Mouse (Mus musculus) lung, postnatal 4 days (tissue): ENCODE measurements around the gene Tfb2m.
A peak's percentile ranks its signal among the peaks of the same experiment; 100 is the strongest.

Source experiments
- DNase-seq, 2 experiments: peaks; one replicate each; pipeline ENCODE4 v3.0.0; 2021

The Tfb2m gene

GRCm38 (mm10) chr1:179556921-179557320 lies 10.9 kb upstream of the Tfb2m start:
- DNase-seq, result peak in 1 of 2 experiments; percentile 57

- no peak for DNase-seq
Measured at GRCm38 (mm10) chr1:179553949-179554347, 7.9 kb upstream of the Tfb2m start.

- no peak for DNase-seq
Measured at GRCm38 (mm10) chr1:179553197-179553948, 7.3 kb upstream of the Tfb2m start.

DNA sequence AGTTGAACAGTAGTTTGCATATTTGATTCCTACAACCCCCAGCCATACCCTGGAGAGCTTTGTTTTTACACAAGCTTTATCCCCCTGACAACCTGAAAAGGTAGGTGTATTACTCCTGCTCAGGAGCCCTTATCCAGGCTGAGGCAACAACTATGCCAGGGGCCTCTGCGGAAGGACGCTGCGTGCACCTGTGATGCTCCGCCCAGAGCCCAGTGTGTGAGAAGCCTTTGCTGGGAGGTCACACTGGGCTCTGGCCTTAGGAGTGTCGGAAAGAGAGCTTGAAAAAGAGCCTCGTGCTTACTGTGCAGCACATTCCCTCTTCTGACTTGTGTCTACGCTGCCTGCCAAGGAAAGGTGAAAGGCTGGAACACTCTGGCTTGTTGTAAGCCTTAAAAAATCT lies 6.7 kb upstream of the Tfb2m start:
- DNase-seq, result peak; percentile 19 to 70

- no peak for DNase-seq
Measured at GRCm38 (mm10) chr1:179551921-179552320, 5.9 kb upstream of the Tfb2m start.

GRCm38 (mm10) chr1:179551336-179551735 lies 5.3 kb upstream of the Tfb2m start:
- no peak for DNase-seq

- no peak for DNase-seq
Measured at GRCm38 (mm10) chr1:179548996-179549752, 3.1 kb upstream of the Tfb2m start.

GRCm38 (mm10) chr1:179548220-179548619 lies 2.2 kb upstream of the Tfb2m start:
- DNase-seq, result no peak

- DNase-seq, result no peak
Measured at GRCm38 (mm10) chr1:179547176-179547575, 1.1 kb upstream of the Tfb2m start.

GRCm38 (mm10) chr1:179546551-179546917 lies 467 bp upstream of the Tfb2m start:
- DNase-seq, result no peak

GRCm38 (mm10) chr1:179541502-179541901 lies 4.6 kb downstream of the Tfb2m start:
- no peak for DNase-seq

- DNase-seq, result no peak
Measured at GRCm38 (mm10) chr1:179539887-179540286, 6.2 kb downstream of the Tfb2m start.

- no peak for DNase-seq
Measured at GRCm38 (mm10) chr1:179539054-179539453, 7.0 kb downstream of the Tfb2m start.

DNA sequence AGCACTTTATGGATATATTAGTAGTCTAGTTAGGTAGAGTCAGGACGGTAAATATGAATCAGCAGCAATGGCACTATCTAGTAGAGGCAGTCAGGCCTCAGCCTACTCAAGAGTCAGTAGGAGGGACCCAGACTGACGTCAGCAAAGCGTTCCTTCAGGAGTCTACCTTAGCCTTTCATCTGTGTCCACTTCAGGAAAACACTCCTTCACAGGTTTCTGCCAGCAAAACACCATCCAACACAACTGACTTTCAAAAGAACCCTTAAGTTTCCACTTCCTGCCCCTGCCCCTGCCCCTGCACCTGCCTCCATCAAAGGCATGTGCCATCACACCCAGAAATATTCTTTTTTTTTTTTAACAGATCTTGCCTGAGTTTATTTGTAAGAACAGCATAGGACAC lies 26.2 kb downstream of the Tfb2m start:
- DNase-seq, result no peak

DNA sequence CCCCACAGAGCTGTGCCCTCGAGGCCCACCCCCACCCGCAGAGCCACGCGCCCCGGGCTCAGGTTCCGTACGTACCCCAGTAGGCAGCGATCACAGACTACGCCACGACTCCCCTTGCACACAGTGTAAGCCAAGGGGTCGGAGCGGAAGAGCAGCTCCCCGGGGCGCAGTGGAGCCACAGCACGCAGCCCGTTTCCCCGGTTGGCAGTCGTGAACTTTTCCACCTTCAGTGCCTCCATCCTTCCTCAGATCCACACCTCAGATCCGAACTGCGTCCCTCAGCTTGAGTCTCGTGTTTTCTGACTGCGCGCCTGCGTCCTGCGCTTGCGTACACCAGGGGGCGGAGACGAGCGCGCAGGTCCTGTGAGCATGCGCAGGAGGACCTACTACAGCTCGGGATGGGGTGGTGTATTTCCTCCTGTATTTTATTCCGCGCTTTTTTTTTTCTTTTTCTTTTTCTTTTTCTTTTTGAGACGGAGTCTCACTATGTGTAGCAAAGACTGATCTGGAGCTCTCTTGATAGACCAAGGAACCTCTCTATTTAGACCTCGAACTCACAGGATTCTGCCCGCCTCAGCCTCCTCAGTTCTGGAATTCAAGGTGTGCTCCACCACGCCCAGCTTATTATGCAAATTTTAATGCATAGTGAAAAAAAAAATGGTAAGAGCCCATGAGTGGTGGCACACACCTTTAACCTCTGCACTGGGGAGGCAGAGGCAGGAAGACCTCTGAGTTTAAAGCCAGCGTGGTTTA lies 28.2 kb downstream of the Tfb2m start, which contains the start of gene Smyd3:
Smyd3 (minus strand) TSS at position 329 of the 753 bp plus-strand sequence.
- DNase-seq, result peak; percentile 84 to 88

DNA sequence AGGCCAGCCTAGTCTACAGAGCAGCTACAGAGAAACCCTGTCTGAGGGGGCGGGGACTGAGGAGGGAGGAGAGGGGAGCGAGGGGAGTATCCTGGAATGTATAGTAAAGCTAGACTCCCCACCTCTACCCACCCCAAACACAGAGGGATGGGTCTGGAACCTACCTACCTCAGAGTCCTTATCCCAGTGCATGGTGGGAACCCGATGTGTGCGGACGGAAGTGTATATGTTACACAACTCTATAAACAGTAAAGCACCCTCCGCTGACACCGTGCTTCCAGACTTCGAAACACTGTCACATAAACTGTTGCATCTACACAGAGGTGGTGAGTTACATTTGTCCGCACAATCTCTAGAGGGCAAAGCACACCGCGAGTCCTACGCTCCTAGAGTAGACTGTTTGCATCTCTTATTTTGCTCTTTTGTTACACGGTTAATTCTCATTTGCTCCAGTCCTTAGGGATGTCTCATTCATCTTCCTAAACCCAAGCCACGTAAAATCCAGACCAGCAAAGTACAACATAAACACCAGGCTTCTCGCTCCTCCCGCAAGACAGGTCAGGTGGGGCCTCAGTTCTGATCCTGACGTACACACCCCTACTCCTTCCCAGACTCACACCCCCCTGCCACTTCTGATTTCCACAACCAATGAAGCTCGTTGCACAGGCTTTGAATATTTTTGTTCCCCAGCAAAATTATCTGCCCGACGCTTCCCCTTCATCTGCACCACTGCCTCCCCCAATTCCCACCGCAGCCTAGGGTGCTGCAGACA lies 28.9 kb downstream of the Tfb2m start:
- DNase-seq, result peak in 1 of 2 experiments; percentile 9

DNA sequence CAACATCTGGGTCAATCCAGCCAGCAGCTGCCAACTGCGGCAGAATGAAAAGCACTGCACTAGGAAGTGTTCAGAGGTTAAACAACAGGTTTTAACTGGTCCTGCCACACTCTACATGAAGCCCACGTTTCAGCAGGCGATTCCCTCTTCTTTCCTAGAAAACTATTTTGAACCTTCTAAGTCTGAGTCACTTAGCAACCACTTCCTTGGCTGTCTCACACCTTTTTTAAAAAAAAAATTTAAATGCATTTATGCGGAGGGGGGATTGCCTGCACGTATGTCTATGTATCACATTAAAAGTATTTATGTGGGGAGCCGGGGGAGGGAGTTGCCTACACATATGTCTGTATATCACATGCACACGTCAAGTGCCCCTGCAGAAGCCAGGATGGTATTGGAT lies 34.2 kb downstream of the Tfb2m start:
- DNase-seq, result no peak

DNA sequence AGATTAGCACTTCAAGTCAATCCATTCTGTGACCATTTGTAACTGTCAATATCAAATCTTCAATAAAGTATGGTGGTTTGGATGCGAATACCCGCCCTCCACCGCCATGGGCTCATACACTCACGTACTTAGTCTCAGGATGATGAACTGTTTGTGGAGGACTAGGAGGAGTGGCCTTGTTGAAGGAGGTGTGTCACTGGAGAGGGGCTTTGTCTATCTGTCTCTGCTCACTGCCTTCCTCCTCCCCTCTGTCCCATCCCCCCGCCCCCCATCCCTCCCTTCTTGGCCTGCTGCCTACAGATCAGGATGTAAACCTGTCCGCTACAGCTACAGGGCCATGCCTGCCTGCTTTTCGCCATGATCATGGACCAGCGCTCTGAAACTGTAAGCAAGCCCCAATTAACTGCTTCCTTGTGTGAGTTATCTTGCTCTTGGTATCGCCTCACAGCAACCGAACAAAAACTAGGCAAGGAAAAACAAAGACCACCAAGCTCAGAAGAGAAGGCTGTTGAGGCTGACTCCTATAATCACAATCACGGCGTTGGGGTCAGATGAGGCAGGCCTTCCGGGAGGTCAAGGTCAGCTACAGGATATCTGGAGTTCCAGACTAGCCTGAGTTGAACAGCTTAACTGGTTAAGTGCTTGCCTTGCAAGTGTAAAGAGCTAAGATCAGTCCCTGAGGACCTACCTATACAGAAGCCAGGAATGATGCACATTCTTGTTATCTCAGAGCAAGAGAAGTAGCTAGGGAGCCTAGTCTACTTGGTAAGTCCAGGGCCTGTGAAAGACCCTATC lies 35.3 kb downstream of the Tfb2m start:
- DNase-seq, result no peak

- DNase-seq, result peak; percentile 29 to 39
Measured at GRCm38 (mm10) chr1:179506530-179507315, 39.3 kb downstream of the Tfb2m start.

DNA sequence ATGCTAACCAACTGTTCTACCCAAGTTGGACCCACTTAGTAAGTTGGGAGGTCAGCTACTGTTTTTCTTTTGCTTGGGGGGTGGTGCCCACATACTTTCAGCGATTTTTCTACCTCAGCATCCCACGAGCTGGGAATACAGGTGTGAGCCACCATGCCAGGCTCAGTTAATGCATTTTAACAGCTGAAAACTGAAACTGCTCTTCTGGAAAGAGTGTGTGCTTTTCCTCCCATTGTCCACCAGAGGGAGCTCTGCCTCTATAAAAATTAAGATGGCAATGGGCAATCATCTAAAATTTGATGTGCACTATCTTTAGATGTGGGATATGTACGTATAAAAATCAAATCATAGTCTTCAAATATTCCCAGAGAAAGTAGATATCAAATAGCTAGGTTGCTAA lies 43.5 kb downstream of the Tfb2m start:
- DNase-seq, result no peak

DNA sequence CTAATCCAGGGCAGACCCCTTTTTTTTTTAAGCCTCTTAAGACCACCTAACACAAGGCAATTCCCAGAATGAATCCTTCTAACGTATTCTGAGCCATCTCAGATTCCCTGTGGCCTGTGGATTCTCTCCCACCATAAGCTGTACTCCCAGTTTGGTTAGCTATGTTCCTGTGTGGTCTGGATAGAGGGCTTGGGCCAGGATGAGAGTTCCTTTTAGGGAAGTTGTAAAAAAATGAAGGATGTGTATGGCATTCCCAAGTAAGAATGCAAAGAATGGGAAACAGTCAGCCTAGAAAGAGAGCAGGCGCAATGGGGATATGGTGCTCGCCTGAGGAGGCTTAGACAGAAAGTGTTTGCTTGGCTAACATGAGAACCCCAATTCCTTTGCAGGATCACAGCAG lies 46.8 kb downstream of the Tfb2m start:
- no peak for DNase-seq
